Mouse (Mus musculus) liver, postnatal 0 days (tissue): ENCODE data around the gene Smad1. TPM values are rescaled to one million over a fixed set of nuclear protein-coding genes. Genes with fewer than 3 reads are reported as not detected.

Experiments
- ATAC-seq: fragments of 200-750 bp; cut with Nextera tagmentation; 2 replicates; pipeline ENCODE4 v1.8.0; 2017; ENCODE audit warnings: mild to moderate bottlenecking, moderate library complexity
- DNase-seq: peaks from one replicate; pipeline ENCODE4 v3.0.0-alpha.2; 2016
- H3K27ac ChIP-seq: fragments of 300-500 bp; sonication (generic); 2 replicates; pipeline ENCODE4 v1.5.1; 2014; ENCODE audit warnings: antibody characterized with exemption, moderate library complexity, mild to moderate bottlenecking, low read depth
- H3K27me3 ChIP-seq: fragments of 300-500 bp; sonication (generic); 2 replicates; pipeline ENCODE4 v1.6.1; 2014; ENCODE audit warnings: low read length, control low read depth, mixed read lengths; ENCODE audit not compliant: insufficient read depth
- H3K36me3 ChIP-seq: fragments of 300-500 bp; sonication (generic); replicated peaks from 2 replicates; pipeline ENCODE4 v1.6.1; 2014; ENCODE audit warnings: mild to moderate bottlenecking, control low read depth, low read length, moderate library complexity, mixed read lengths; ENCODE audit not compliant: insufficient read depth
- H3K4me1 ChIP-seq: fragments of 300-500 bp; sonication (generic); 2 replicates; pipeline ENCODE4 v1.6.1; 2014; ENCODE audit warnings: antibody characterized with exemption, mild to moderate bottlenecking, control low read depth; ENCODE audit not compliant: insufficient read depth
- H3K4me2 ChIP-seq: fragments of 300-500 bp; sonication (generic); 2 replicates; pipeline ENCODE4 v1.6.1; 2014; ENCODE audit warnings: low read depth, mild to moderate bottlenecking, low read length, moderate library complexity, mixed read lengths
- H3K4me3 ChIP-seq: fragments of 300-500 bp; sonication (generic); 2 replicates; pipeline ENCODE4 v1.5.1; 2014; ENCODE audit warnings: low read depth, low read length
- H3K9ac ChIP-seq: fragments of 300-500 bp; sonication (generic); replicated peaks from 2 replicates; pipeline ENCODE4 v1.6.1; 2014; ENCODE audit warnings: mild to moderate bottlenecking, moderate library complexity
- H3K9me3 ChIP-seq: fragments of 300-500 bp; sonication (generic); 2 replicates; pipeline ENCODE4 v1.6.1; 2016; ENCODE audit warnings: mild to moderate bottlenecking, control low read depth, low read length, mixed read lengths
- CTCF ChIP-seq: sonication (generic); IDR thresholded peaks from 2 replicates; pipeline ENCODE4 v1.5.1; 2016; ENCODE audit warnings: antibody characterized with exemption, low read depth
- EP300 ChIP-seq: IDR thresholded peaks from 2 replicates; pipeline ENCODE4 v1.6.1; 2016; ENCODE audit warnings: antibody characterized with exemption, low read depth, mild to moderate bottlenecking
- WGBS: fragments of 180-500 bp; shearing (Covaris S2); extraction: QIAGEN DNeasy Blood & Tissue Kit; methylation state at CpG from one replicate; pipeline ENCODE4 v1.1.7; 2014; ENCODE audit not compliant: insufficient replicate concordance; 5-methylcytosine and 5-hydroxymethylcytosine counted together
- polyA plus RNA-seq: library from polyadenylated mRNA; unstranded; fragments of >200 nt; fragmentation: Nextera tagmentation; extraction: Ambion mirVana; gene quantifications from 2 replicates; pipeline ENCODE4 v1.2.1, GENCODE M21; 2015

Gene Smad1
- polyA plus RNA-seq, 1 experiment from 2014 or later, result 8.0 TPM

GRCm38 (mm10) chr8:79404895-79405557, 5.7 kb upstream of the Smad1 start:
- peaks cover 3% of the 10 kb centered on the region; the same call in 1 of the 2 replicates for H3K4me1 ChIP-seq
- WGBS, result 34% methylated on average over 6 of the region's 6 CpGs
- H3K36me3 ChIP-seq, result no peaks in the 10 kb centered on the region
- DNase-seq (peak; percentile 28), ATAC-seq (peak; percentile 80)
- no peak overlapping the region for H3K9ac ChIP-seq
- H3K27me3 ChIP-seq, result no peaks in the 10 kb centered on the region
- no peaks in the 10 kb centered on the region; the same call in 1 of the 2 replicates for H3K9me3 ChIP-seq
- no peak overlapping the region for H3K27ac ChIP-seq
- peak overlapping the region; percentile 55 for H3K4me2 ChIP-seq
- no peak overlapping the region for H3K4me3 ChIP-seq
- no peak for TF ChIP-seq CTCF
- TF ChIP-seq EP300, result no peak

- TF ChIP-seq EP300 (no peak), CTCF (no peak)
- 73% methylated on average over 2 of the region's 2 CpGs for WGBS
- no peak for ATAC-seq
- H3K36me3 ChIP-seq, result no peaks in the 10 kb centered on the region
- H3K27ac ChIP-seq, result no peak overlapping the region
- no peaks in the 10 kb centered on the region for H3K9me3 ChIP-seq
- no peak for DNase-seq
- H3K27me3 ChIP-seq, result 0 out of 2 replicates have a peak, but pooled peaks cover 8% of the 10 kb centered on the region
- no peak overlapping the region for H3K9ac ChIP-seq
- peaks cover 3% of the 10 kb centered on the region; the same call in 1 of the 2 replicates for H3K4me1 ChIP-seq
- H3K4me3 ChIP-seq, result no peak overlapping the region
- H3K4me2 ChIP-seq, result no peak overlapping the region
These were observed 1.4 kb upstream of the Smad1 start for GRCm38 (mm10) chr8:79400671-79401070.

GRCm38 (mm10) chr8:79398251-79398981, 902 bp downstream of the Smad1 start:
- H3K4me2 ChIP-seq, result peak overlapping the region; percentile 75
- no peaks in the 10 kb centered on the region for H3K9me3 ChIP-seq
- H3K4me1 ChIP-seq, result peaks cover 5% of the 10 kb centered on the region; the same call in 1 of the 2 replicates
- 0 out of 2 replicates have a peak, but pooled peaks cover 8% of the 10 kb centered on the region for H3K27me3 ChIP-seq
- TF ChIP-seq CTCF, result no peak
- TF ChIP-seq EP300, result no peak
- DNase-seq (peak; percentile 68), ATAC-seq (peak; percentile 42)
- H3K36me3 ChIP-seq, result no peaks in the 10 kb centered on the region
- WGBS, result under 1% methylated on average over 47 of the region's 68 CpGs
- peak overlapping the region; percentile 84 for H3K4me3 ChIP-seq
- peak overlapping the region; percentile 86 for H3K9ac ChIP-seq
- H3K27ac ChIP-seq, result peak overlapping the region; percentile 96

GRCm38 (mm10) chr8:79397705-79398250, 1.5 kb downstream of the Smad1 start:
- Histone ChIP-seq H3K9me3 (no peaks in the 10 kb centered on the region), H3K4me2 (peak overlapping the region; percentile 75), H3K36me3 (no peaks in the 10 kb centered on the region), H3K4me1 (peaks cover 7% of the 10 kb centered on the region; the same call in 1 of the 2 replicates), H3K27ac (peak overlapping the region; percentile 96), H3K27me3 (0 out of 2 replicates have a peak, but pooled peaks cover 8% of the 10 kb centered on the region), H3K4me3 (peak overlapping the region; percentile 84), H3K9ac (peak overlapping the region; percentile 86)
- 34% methylated on average over 7 of the region's 7 CpGs for WGBS
- no peak for DNase-seq
- ATAC-seq, result no peak
- TF ChIP-seq CTCF (no peak), EP300 (no peak)

GRCm38 (mm10) chr8:79396911-79397310, 2.4 kb downstream of the Smad1 start:
- Histone ChIP-seq H3K4me1 (peaks cover 12% of the 10 kb centered on the region; the same call in 1 of the 2 replicates), H3K9ac (no peak overlapping the region), H3K27me3 (0 out of 2 replicates have a peak, but pooled peaks cover 8% of the 10 kb centered on the region), H3K9me3 (no peaks in the 10 kb centered on the region), H3K4me2 (no peak overlapping the region), H3K36me3 (no peaks in the 10 kb centered on the region), H3K4me3 (no peak overlapping the region), H3K27ac (no peak overlapping the region)
- TF ChIP-seq CTCF (no peak), EP300 (no peak)
- 81% methylated on average over 6 of the region's 6 CpGs for WGBS
- ATAC-seq, result no peak
- DNase-seq, result no peak

- Histone ChIP-seq H3K4me1 (peaks cover 12% of the 10 kb centered on the region; the same call in 1 of the 2 replicates), H3K4me2 (no peak overlapping the region), H3K9me3 (no peaks in the 10 kb centered on the region), H3K36me3 (no peaks in the 10 kb centered on the region), H3K9ac (no peak overlapping the region), H3K27me3 (0 out of 2 replicates have a peak, but pooled peaks cover 4% of the 10 kb centered on the region), H3K27ac (no peak overlapping the region), H3K4me3 (no peak overlapping the region)
- DNase-seq (no peak), ATAC-seq (no peak)
- 52% methylated on average over 9 of the region's 9 CpGs for WGBS
- no peak for TF ChIP-seq EP300
- no peak for TF ChIP-seq CTCF
These were observed 5.3 kb downstream of the Smad1 start for GRCm38 (mm10) chr8:79394009-79394408.
